Mouse (Mus musculus) midbrain, embryonic 13.5 days (tissue): ENCODE data around the gene Nup153. TPM values are rescaled to one million over a fixed set of nuclear protein-coding genes. Genes with fewer than 3 reads are reported as not detected.

ENCODE experiments used
- ATAC-seq: fragments of 200-750 bp; cut with Nextera tagmentation; 2 replicates; pipeline ENCODE4 v1.8.0; 2017; ENCODE audit warnings: mild to moderate bottlenecking, moderate TSS enrichment, moderate library complexity
- H3K27ac ChIP-seq: fragments of 300-500 bp; sonication (generic); 2 replicates; pipeline ENCODE4 v1.5.1; 2015; ENCODE audit warnings: inconsistent platforms, mild to moderate bottlenecking, moderate library complexity
- H3K27me3 ChIP-seq: fragments of 300-500 bp; sonication (generic); 2 replicates; pipeline ENCODE4 v1.6.1; 2015; ENCODE audit warnings: mild to moderate bottlenecking, inconsistent platforms
- H3K36me3 ChIP-seq: fragments of 300-500 bp; sonication (generic); 2 replicates; pipeline ENCODE4 v1.6.1; 2015; ENCODE audit warnings: mild to moderate bottlenecking, inconsistent platforms
- H3K4me1 ChIP-seq: fragments of 300-500 bp; sonication (generic); replicated peaks from 2 replicates; pipeline ENCODE4 v1.6.1; 2015; ENCODE audit warnings: inconsistent platforms
- H3K4me2 ChIP-seq: fragments of 300-500 bp; sonication (generic); replicated peaks from 2 replicates; pipeline ENCODE4 v1.6.1; 2015; ENCODE audit warnings: moderate library complexity, mild to moderate bottlenecking, inconsistent platforms
- H3K4me3 ChIP-seq: fragments of 300-500 bp; sonication (generic); replicated peaks from 2 replicates; pipeline ENCODE4 v1.5.1; 2015; ENCODE audit warnings: mild to moderate bottlenecking, inconsistent platforms
- H3K9ac ChIP-seq: fragments of 300-500 bp; sonication (generic); replicated peaks from 2 replicates; pipeline ENCODE4 v1.6.1; 2015; ENCODE audit warnings: mild to moderate bottlenecking, inconsistent platforms
- H3K9me3 ChIP-seq: fragments of 300-500 bp; sonication (generic); 2 replicates; pipeline ENCODE4 v1.6.1; 2016; ENCODE audit warnings: mild to moderate bottlenecking, inconsistent platforms
- WGBS: fragments of 180-500 bp; shearing (Covaris S2); methylation state at CpG from one replicate; pipeline ENCODE4 v1.1.7; 2015; 5-methylcytosine and 5-hydroxymethylcytosine counted together
- polyA plus RNA-seq: library from polyadenylated mRNA; unstranded; fragments of >200 nt; fragmentation: Nextera tagmentation; extraction: Ambion mirVana; gene quantifications from 2 replicates; pipeline ENCODE4 v1.2.1, GENCODE M21; 2015

Gene Nup153
- polyA plus RNA-seq, 1 experiment from 2014 or later, result 22.4 TPM

DNA sequence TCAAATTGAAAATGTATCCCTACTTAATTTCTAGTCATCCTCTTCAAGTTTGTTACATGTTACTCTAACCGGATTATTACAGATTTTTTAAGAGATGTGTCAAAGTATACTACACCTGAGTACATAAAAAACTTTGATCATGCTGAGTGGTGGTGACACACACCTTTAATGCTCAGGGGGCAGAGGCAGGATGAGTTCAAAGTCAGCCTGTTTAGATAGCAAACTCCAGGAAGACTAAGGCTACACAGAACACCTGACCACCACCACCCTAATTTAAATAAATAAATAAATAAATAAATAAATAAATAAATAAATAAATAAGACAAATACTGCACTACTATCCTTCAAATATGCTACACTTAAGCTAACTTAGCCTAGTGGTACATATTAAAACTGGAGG is 31.8 kb downstream of the Nup153 start:
- no peaks in the 10 kb centered on the region for H3K9me3 ChIP-seq
- H3K9ac ChIP-seq, result no peak overlapping the region
- H3K27ac ChIP-seq, result no peak overlapping the region
- WGBS, result 92% methylated on average over 1 of the region's 1 CpGs
- H3K4me2 ChIP-seq, result no peak overlapping the region
- no peaks in the 10 kb centered on the region for H3K27me3 ChIP-seq
- no peak for ATAC-seq
- no peak overlapping the region for H3K4me3 ChIP-seq
- peaks cover 8% of the 10 kb centered on the region for H3K4me1 ChIP-seq
- H3K36me3 ChIP-seq, result peaks cover 20% of the 10 kb centered on the region

DNA sequence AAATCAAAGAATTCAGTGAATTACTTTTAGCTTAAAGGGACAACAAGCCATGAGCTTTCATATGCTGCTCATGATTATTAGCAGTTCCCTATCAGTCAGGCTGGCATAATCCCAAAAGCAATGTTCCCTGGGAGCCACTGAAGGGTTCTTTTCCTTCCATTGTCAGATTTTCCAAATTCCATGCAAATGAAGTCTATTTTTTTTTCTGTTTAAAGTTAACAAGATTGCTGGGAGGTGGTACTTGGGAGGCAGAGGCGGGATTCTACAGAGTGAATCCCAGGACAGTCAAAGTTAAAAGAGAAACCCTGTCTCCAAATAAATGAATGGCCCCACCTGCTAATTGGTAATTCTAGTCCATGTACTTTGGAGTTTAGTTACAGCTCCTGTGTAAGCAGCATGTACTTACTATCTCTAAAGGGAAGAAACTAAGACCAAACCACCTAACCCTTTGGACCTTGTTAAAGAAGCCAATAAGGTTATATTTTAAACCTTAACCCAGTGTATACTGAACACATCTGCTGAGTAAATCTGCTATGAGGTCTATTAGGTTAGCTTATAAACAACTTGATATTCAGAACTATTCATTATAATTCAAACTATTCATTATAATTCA is 32.3 kb downstream of the Nup153 start:
- 60% methylated on average over 1 of the region's 1 CpGs for WGBS
- H3K9me3 ChIP-seq, result no peaks in the 10 kb centered on the region
- no peak for ATAC-seq

DNA sequence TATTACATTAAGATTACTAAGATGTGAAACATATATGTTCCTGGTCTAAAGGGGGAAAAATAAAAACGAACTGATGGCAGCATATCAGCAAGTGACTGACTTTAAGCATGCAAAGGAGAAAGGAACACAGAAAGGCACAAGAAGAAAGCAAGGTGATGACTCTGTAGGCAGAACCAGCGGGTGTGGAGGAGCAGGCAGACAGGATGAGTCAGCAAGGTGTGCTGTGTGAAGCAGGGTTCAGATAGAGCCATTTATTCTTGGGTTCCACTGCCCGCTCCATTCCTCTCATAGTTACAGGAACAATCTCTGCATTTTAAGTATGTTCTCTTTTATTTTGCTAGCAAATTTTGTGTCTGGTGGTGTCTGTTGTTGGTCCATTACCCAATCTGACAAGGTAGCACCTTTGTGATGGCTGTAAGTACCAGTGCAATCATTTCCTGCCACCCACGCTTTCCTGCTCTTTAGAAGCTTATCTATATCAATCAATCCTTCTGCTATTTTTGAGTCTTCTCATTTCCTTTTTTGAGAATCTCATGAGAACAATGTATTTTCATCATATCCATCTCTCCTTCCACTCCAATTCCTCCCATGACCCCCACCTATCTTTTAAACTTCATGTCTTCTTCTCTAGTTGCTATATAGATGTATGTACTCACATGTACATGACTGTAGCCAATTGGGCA is 37.0 kb downstream of the Nup153 start:
- Histone ChIP-seq H3K36me3 (peaks cover 40% of the 10 kb centered on the region), H3K9ac (no peak overlapping the region), H3K9me3 (no peaks in the 10 kb centered on the region), H3K4me2 (no peak overlapping the region), H3K4me1 (peaks cover 8% of the 10 kb centered on the region), H3K27ac (no peak overlapping the region), H3K27me3 (no peaks in the 10 kb centered on the region), H3K4me3 (no peak overlapping the region)
- 91% methylated on average over 4 of the region's 4 CpGs for WGBS
- no peak for ATAC-seq

More for the DNA sequence above, 32.3 kb downstream of the Nup153 start:
- peaks cover 8% of the 10 kb centered on the region for H3K4me1 ChIP-seq
- no peak overlapping the region for H3K4me3 ChIP-seq
- H3K27ac ChIP-seq, result no peak overlapping the region
- peaks cover 24% of the 10 kb centered on the region for H3K36me3 ChIP-seq
- no peak overlapping the region for H3K4me2 ChIP-seq
- H3K9ac ChIP-seq, result no peak overlapping the region
- H3K27me3 ChIP-seq, result no peaks in the 10 kb centered on the region

- ATAC-seq, result no peak
- H3K36me3 ChIP-seq, result peaks cover 53% of the 10 kb centered on the region
Measured at GRCm38 (mm10) chr13:46683370-46683769, 44.4 kb downstream of the Nup153 start.

DNA sequence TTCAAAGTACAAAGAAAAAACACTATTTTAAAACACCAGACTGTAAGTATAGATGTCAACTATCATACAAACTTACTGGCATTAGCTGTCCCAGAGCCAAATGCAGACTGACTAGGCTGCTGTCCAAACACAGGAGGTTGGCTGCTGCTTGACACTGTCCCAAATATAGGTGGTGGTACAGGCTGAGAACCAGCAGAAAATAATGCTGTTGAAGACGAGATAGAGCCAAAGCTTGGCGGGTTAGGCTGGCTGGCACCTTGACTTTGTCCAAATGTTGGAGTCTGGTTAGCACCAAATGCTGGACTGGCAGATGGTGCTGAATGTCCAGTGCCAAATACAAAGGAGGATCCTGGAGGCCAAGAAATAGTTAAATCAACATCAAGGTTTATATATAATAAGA is 44.8 kb downstream of the Nup153 start:
- 84% methylated on average over 2 of the region's 2 CpGs for WGBS

More at GRCm38 (mm10) chr13:46683370-46683769, 44.4 kb downstream of the Nup153 start:
- Histone ChIP-seq H3K9ac (no peak overlapping the region), H3K4me3 (no peak overlapping the region), H3K27ac (no peak overlapping the region), H3K4me2 (no peak overlapping the region), H3K27me3 (no peaks in the 10 kb centered on the region), H3K4me1 (no peaks in the 10 kb centered on the region), H3K9me3 (no peaks in the 10 kb centered on the region)
- WGBS, result 100% methylated on average over 1 of the region's 1 CpGs

DNA sequence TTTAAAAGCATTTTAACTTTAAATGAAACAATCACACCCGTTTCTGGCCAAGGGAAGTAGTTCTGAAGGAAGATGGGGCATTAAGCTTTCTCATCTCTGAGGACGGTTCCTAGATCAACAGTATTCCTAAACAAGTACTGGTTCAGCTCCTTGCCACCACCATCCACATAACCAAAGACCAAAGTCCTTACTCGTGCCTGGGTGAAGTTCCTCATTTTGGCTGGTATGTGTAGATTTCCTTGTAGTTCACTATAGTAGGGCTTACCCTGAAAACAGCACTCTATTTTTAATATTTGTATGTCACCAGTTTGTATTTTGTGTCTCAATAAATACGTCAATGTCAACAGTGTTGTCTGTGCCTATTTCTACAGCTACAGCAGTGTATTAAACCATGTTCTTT is 50.0 kb downstream of the Nup153 start:
- H3K4me2 ChIP-seq, result no peak overlapping the region
- no peaks in the 10 kb centered on the region for H3K4me1 ChIP-seq
- 87% methylated on average over 4 of the region's 4 CpGs for WGBS
- H3K27ac ChIP-seq, result no peak overlapping the region
- H3K9ac ChIP-seq, result no peak overlapping the region
- peaks cover 45% of the 10 kb centered on the region for H3K36me3 ChIP-seq
- ATAC-seq, result no peak
- H3K4me3 ChIP-seq, result no peak overlapping the region
- no peaks in the 10 kb centered on the region for H3K27me3 ChIP-seq
- no peaks in the 10 kb centered on the region for H3K9me3 ChIP-seq

More for the DNA sequence above, 44.8 kb downstream of the Nup153 start:
- no peak overlapping the region for H3K4me2 ChIP-seq
- no peak for ATAC-seq
- peaks cover 54% of the 10 kb centered on the region for H3K36me3 ChIP-seq
- H3K9me3 ChIP-seq, result no peaks in the 10 kb centered on the region
- no peak overlapping the region for H3K27ac ChIP-seq
- H3K9ac ChIP-seq, result no peak overlapping the region
- no peaks in the 10 kb centered on the region for H3K4me1 ChIP-seq
- H3K4me3 ChIP-seq, result no peak overlapping the region
- no peaks in the 10 kb centered on the region for H3K27me3 ChIP-seq

- Histone ChIP-seq H3K4me1 (peaks cover 24% of the 10 kb centered on the region), H3K27ac (no peak overlapping the region), H3K27me3 (no peaks in the 10 kb centered on the region), H3K9me3 (no peaks in the 10 kb centered on the region), H3K4me2 (no peak overlapping the region), H3K36me3 (peaks cover 45% of the 10 kb centered on the region), H3K4me3 (no peak overlapping the region), H3K9ac (no peak overlapping the region)
- ATAC-seq, result no peak
- WGBS, result 88% methylated on average over 2 of the region's 2 CpGs
Measured at GRCm38 (mm10) chr13:46674601-46675000, 53.1 kb downstream of the Nup153 start.

DNA sequence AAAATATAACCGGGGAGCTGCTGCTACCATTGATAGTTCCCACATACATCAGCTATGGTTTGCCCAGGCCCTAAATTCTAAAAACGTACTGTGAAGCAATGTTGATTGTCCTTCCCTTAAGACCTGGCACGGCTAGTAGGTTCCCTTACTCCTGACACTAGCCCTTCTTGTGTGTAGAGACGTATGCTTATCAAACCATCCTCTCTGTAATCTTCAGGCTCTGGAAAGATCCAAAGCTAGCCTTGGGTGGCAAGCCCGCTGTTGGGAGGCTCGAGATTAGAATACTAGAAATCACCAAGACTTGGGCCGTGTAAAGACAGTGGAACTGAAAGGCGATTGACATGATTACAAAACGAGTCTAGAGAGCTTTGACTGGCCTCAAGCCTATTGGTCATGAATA is 57.2 kb downstream of the Nup153 start:
- H3K4me1 ChIP-seq, result peaks cover 30% of the 10 kb centered on the region
- H3K36me3 ChIP-seq, result peaks cover 33% of the 10 kb centered on the region
- no peak overlapping the region for H3K27ac ChIP-seq
- no peaks in the 10 kb centered on the region; the same call in 1 of the 2 replicates for H3K27me3 ChIP-seq
- ATAC-seq, result no peak
- peak overlapping the region; percentile 91 for H3K4me3 ChIP-seq
- WGBS, result 67% methylated on average over 9 of the region's 9 CpGs
- peak overlapping the region; percentile 84 for H3K4me2 ChIP-seq
- H3K9ac ChIP-seq, result peak overlapping the region; percentile 98
- H3K9me3 ChIP-seq, result no peaks in the 10 kb centered on the region

DNA sequence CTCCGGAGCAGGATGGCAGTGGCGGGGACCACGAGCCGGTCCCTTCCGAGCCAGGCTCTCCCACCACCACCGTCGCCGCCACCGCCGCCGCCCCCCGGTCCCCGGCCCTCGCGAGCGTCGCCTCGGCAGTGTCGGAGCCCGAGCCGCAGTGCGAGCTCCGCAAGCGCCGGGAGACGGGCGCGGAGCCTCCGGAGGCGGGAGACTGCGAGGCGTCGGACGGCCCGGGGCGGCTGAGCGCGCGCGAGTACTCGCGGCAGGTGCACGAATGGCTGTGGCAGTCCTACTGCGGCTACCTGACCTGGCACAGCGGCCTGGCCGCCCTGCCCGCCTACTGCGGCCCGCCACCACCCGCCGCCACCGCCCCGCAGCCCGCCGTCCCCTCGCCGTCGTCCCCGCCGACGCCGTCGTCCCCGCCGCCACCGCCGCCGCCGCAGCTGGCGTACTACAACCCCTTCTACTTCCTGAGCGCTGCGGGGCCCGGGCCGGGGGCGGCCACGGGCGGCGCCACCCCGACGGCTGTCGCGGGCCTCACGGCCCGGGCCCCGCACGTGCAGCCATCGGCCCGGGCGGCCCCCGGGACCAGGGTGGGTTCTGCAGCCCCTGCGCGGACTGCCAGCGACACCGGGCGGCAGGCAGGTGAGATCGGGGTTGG is 58.0 kb downstream of the Nup153 start:
- H3K27me3 ChIP-seq, result no peaks in the 10 kb centered on the region; the same call in 1 of the 2 replicates
- H3K4me2 ChIP-seq, result peak overlapping the region; percentile 84
- peaks cover 30% of the 10 kb centered on the region for H3K36me3 ChIP-seq
- WGBS, result under 1% methylated on average over 59 of the region's 96 CpGs
- no peaks in the 10 kb centered on the region for H3K9me3 ChIP-seq
- H3K27ac ChIP-seq, result peak overlapping the region; percentile 88
- ATAC-seq, result peak; percentile 62
- H3K4me1 ChIP-seq, result peaks cover 30% of the 10 kb centered on the region
- H3K9ac ChIP-seq, result peak overlapping the region; percentile 98
- peak overlapping the region; percentile 91 for H3K4me3 ChIP-seq

DNA sequence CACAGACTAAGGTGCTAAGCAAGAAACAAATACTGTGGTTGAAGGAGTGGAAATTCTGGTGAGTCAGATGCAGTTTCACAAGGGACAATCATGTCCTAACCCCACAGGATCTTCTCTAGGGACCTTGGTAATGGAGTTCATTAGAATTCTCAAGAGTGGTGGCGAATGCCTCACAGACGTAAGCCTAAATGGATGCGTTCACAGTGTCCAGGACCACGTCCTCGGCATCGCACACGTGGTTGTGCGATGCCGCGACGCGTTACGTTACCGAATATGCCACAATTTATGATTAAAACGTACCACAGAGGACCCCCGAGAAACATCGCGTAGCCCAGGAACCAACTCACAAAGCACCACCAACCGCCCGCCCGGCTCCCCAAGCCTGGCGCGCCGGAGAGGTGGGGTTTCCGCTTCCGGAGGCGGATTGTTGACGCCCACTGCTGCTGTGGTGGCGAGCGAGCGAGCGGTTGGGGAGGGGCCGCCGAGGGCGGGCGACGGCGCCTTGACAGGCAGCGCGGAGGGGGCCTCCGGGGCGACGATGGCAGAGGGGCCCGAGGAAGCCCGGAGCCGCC is 58.6 kb downstream of the Nup153 start, which contains the start of gene Fam8a1:
Gene Fam8a1, plus strand, starts transcription at position 475 of the 572 bp plus-strand sequence.
- Histone ChIP-seq H3K4me3 (peak within 1 kb of the TSS; percentile 91), H3K4me1 (peaks cover 30% of the 10 kb centered on the region), H3K9ac (peak within 1 kb of the TSS; percentile 98), H3K36me3 (peaks cover 25% of the 10 kb centered on the region), H3K4me2 (peak within 1 kb of the TSS; percentile 84), H3K27ac (peak within 1 kb of the TSS; percentile 88), H3K27me3 (no peaks in the 10 kb centered on the region; the same call in 1 of the 2 replicates), H3K9me3 (no peaks in the 10 kb centered on the region)
- WGBS, result under 1% methylated on average over 40 of the region's 46 CpGs
- ATAC-seq, result peak; percentile 96

- ATAC-seq, result 0 out of 2 replicates have a peak, but pooled peaks have one; percentile 40
- H3K4me2 ChIP-seq, result no peak overlapping the region
- H3K9me3 ChIP-seq, result no peaks in the 10 kb centered on the region
- 23% methylated on average over 4 of the region's 4 CpGs for WGBS
- no peak overlapping the region for H3K9ac ChIP-seq
- no peak overlapping the region for H3K4me3 ChIP-seq
- H3K36me3 ChIP-seq, result no peaks in the 10 kb centered on the region
- H3K4me1 ChIP-seq, result peaks cover 2% of the 10 kb centered on the region
- H3K27ac ChIP-seq, result no peak overlapping the region
- H3K27me3 ChIP-seq, result no peaks in the 10 kb centered on the region; the same call in 1 of the 2 replicates
Measured at GRCm38 (mm10) chr13:46663461-46663964, 64.2 kb downstream of the Nup153 start.
